Mouse (Mus musculus): ENCODE data around the gene Col19a1.

The Col19a1 gene

GRCm38 (mm10) chr1:24316961-24317589 is 270.2 kb downstream of the Col19a1 start:
- no peak for DNase-seq (ENCODE audit: extremely low read depth, insufficient read length, low spot score)

GRCm38 (mm10) chr1:24316490-24316889 is 270.8 kb downstream of the Col19a1 start:
- no peak for DNase-seq (ENCODE audit: extremely low read depth, insufficient read length, low spot score)

GRCm38 (mm10) chr1:24310847-24311246 is 276.4 kb downstream of the Col19a1 start:
- no peak for DNase-seq (ENCODE audit: extremely low read depth, insufficient read length, low spot score)

GRCm38 (mm10) chr1:24310193-24310592 is 277.1 kb downstream of the Col19a1 start:
- DNase-seq (ENCODE audit: extremely low read depth, insufficient read length, low spot score) = no peak

GRCm38 (mm10) chr1:24303077-24303476 is 284.2 kb downstream of the Col19a1 start:
- DNase-seq (ENCODE audit: extremely low read depth, insufficient read length, low spot score) = no peak

- peak; percentile 2 for DNase-seq (ENCODE audit: extremely low read depth, insufficient read length, low spot score)
These were observed 284.6 kb downstream of the Col19a1 start for GRCm38 (mm10) chr1:24302674-24303073.

GRCm38 (mm10) chr1:24300700-24301099 is 286.6 kb downstream of the Col19a1 start:
- no peak for DNase-seq (ENCODE audit: extremely low read depth, insufficient read length, low spot score)

GRCm38 (mm10) chr1:24294979-24295942 is 292.0 kb downstream of the Col19a1 start:
- no peak for DNase-seq (ENCODE audit: extremely low read depth, insufficient read length, low spot score)

GRCm38 (mm10) chr1:24292515-24292914 is 294.8 kb downstream of the Col19a1 start:
- no peak for DNase-seq (ENCODE audit: extremely low read depth, insufficient read length, low spot score)

- no peak for DNase-seq (ENCODE audit: extremely low read depth, insufficient read length, low spot score)
These were observed 300.9 kb downstream of the Col19a1 start for GRCm38 (mm10) chr1:24286360-24286759.

- DNase-seq (ENCODE audit: extremely low read depth, insufficient read length, low spot score) = no peak
These were observed 320.2 kb downstream of the Col19a1 start for GRCm38 (mm10) chr1:24267022-24267421.

GRCm38 (mm10) chr1:24261181-24261580 is 326.1 kb downstream of the Col19a1 start:
- no peak for DNase-seq (ENCODE audit: extremely low read depth, insufficient read length, low spot score)

GRCm38 (mm10) chr1:24259419-24259818 is 327.9 kb downstream of the Col19a1 start:
- no peak for DNase-seq (ENCODE audit: extremely low read depth, insufficient read length, low spot score)

GRCm38 (mm10) chr1:24257961-24258360 is 329.3 kb downstream of the Col19a1 start:
- DNase-seq (ENCODE audit: extremely low read depth, insufficient read length, low spot score) = no peak

- DNase-seq (ENCODE audit: extremely low read depth, insufficient read length, low spot score) = no peak
These were observed 338.1 kb downstream of the Col19a1 start for GRCm38 (mm10) chr1:24249105-24249664.

GRCm38 (mm10) chr1:24248294-24249104 is 338.8 kb downstream of the Col19a1 start:
- no peak for DNase-seq (ENCODE audit: extremely low read depth, insufficient read length, low spot score)

- DNase-seq (ENCODE audit: extremely low read depth, insufficient read length, low spot score) = no peak
These were observed 341.4 kb downstream of the Col19a1 start for GRCm38 (mm10) chr1:24245700-24246375.

GRCm38 (mm10) chr1:24244931-24245330 is 342.3 kb downstream of the Col19a1 start:
- DNase-seq (ENCODE audit: extremely low read depth, insufficient read length, low spot score) = no peak

GRCm38 (mm10) chr1:24240039-24240691 is 347.1 kb downstream of the Col19a1 start:
- DNase-seq (ENCODE audit: extremely low read depth, insufficient read length, low spot score) = no peak

GRCm38 (mm10) chr1:24236330-24236729 is 350.9 kb downstream of the Col19a1 start:
- DNase-seq (ENCODE audit: extremely low read depth, insufficient read length, low spot score) = no peak
